Comparison of ENCODE assay signal across 14 mouse cellular contexts in the genomic region with DNA sequence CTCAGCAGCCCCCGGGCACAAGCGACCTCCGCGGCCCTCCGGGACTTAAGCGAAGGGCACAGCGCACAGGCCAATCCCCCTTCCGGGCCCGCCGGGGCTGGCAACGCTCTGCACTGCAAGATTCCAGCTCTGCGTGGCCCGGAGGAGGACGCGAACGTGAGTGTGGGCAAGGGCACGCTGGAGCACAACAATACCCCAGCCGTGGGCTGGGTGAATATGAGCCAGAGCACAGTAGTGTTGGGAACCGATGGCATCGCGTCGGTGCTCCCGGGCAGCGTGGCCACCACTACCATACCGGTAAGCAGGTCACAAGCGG. TPM values are rescaled to one million over a fixed set of nuclear protein-coding genes. Genes with fewer than 3 reads are reported as not detected.
DNase-seq lines count a peak whose midpoint lies in the region; ATAC-seq lines count a peak whose summit lies in the region.
"Had no signal": no experiment of that assay in that cellular context is flagged by ENCODE, and none has a peak within 500 bp of the region (broad histone marks: within the 10 kb centered on the region; RNA-seq: fewer than 3 reads in every experiment).

No protein-coding gene starts in this region.

- DNase-seq in forebrain, embryonic 10.5 days (ENCODE audit: extremely low spot score, low spot score), result peak; percentile 36
- no peak for DNase-seq in forebrain, embryonic 11.5 days (ENCODE audit: low spot score)
- DNase-seq in forebrain, embryonic 14.5 days (ENCODE audit: low spot score), result no peak
- DNase-seq in limb, embryonic 10.5 days (ENCODE audit: low spot score), result peak; percentile 42
- DNase-seq in gastrocnemius, adult 18-20 months (ENCODE audit: low spot score), result no peak
- no peak for DNase-seq in heart, postnatal 14 days
- DNase-seq: adrenal gland, adult 2 months; kidney, adult 18-20 months had no signal

- H3K27me3 ChIP-seq in forebrain, embryonic 10.5 days (ENCODE audit: poor library complexity, severe bottlenecking), result peaks cover 100% of the 10 kb centered on the region
- peaks cover 99% of the 10 kb centered on the region for H3K27me3 ChIP-seq in forebrain, embryonic 11.5 days (ENCODE audit: control insufficient read depth, insufficient read depth, low read length)
- peaks cover 90% of the 10 kb centered on the region for H3K27me3 ChIP-seq in forebrain, embryonic 14.5 days (replicated peaks; ENCODE audit: control insufficient read depth, insufficient read depth, low read length)
- H3K27me3 ChIP-seq in limb, embryonic 10.5 days (ENCODE audit: low read depth, poor library complexity, severe bottlenecking), result peaks cover 100% of the 10 kb centered on the region
- peaks cover 98% of the 10 kb centered on the region for H3K27me3 ChIP-seq in neural tube, embryonic 13.5 days

- no peaks in the 10 kb centered on the region for H3K36me3 ChIP-seq in forebrain, embryonic 10.5 days (replicated peaks)
- no peaks in the 10 kb centered on the region for H3K36me3 ChIP-seq in forebrain, embryonic 11.5 days (ENCODE audit: control insufficient read depth, insufficient read depth, low read length)
- H3K36me3 ChIP-seq in forebrain, embryonic 14.5 days (ENCODE audit: control insufficient read depth, insufficient read depth, low read length), result no peaks in the 10 kb centered on the region
- no peaks in the 10 kb centered on the region for H3K36me3 ChIP-seq in limb, embryonic 10.5 days
- H3K36me3 ChIP-seq in neural tube, embryonic 13.5 days, result no peaks in the 10 kb centered on the region

- no peak for ATAC-seq in forebrain, embryonic 11.5 days (replicated peaks; ENCODE audit: low FRiP score)
- peak; percentile 14; the same call in 1 of the 2 replicates for ATAC-seq in forebrain, embryonic 14.5 days
- ATAC-seq in neural tube, embryonic 13.5 days (ENCODE audit: low read depth), result no peak
- ATAC-seq in megakaryocyte progenitor cell, adult 5-6 weeks (replicated peaks; ENCODE audit: poor library complexity), result no peak

- peaks cover 37% of the 10 kb centered on the region for H3K4me1 ChIP-seq in forebrain, embryonic 10.5 days
- H3K4me1 ChIP-seq in forebrain, embryonic 11.5 days (replicated peaks; ENCODE audit: control insufficient read depth, insufficient read depth, low read length), result 0 out of 2 replicates have a peak, but pooled peaks cover 4% of the 10 kb centered on the region
- 0 out of 2 replicates have a peak, but pooled peaks cover 2% of the 10 kb centered on the region for H3K4me1 ChIP-seq in forebrain, embryonic 14.5 days (ENCODE audit: control insufficient read depth, insufficient read depth, low read length)
- peaks cover 8% of the 10 kb centered on the region; the same call in 1 of the 2 replicates for H3K4me1 ChIP-seq in limb, embryonic 10.5 days
- H3K4me1 ChIP-seq in neural tube, embryonic 13.5 days (replicated peaks), result peaks cover 43% of the 10 kb centered on the region

- H3K9me3 ChIP-seq in forebrain, embryonic 10.5 days, result no peaks in the 10 kb centered on the region
- no peaks in the 10 kb centered on the region for H3K9me3 ChIP-seq in forebrain, embryonic 11.5 days (ENCODE audit: control insufficient read depth, low read length)
- no peaks in the 10 kb centered on the region for H3K9me3 ChIP-seq in forebrain, embryonic 14.5 days (replicated peaks; ENCODE audit: control insufficient read depth, low read length)
- H3K9me3 ChIP-seq in limb, embryonic 10.5 days (replicated peaks), result no peaks in the 10 kb centered on the region
- no peaks in the 10 kb centered on the region for H3K9me3 ChIP-seq in neural tube, embryonic 13.5 days

- no peak overlapping the region for H3K9ac ChIP-seq in forebrain, embryonic 11.5 days (ENCODE audit: low read length)
- H3K9ac ChIP-seq in forebrain, embryonic 14.5 days (ENCODE audit: low read length), result no peak overlapping the region
- peak overlapping the region; percentile 87 for H3K9ac ChIP-seq in neural tube, embryonic 13.5 days

- WGBS in forebrain, embryonic 10.5 days, result under 1% methylated on average over 26 of the region's 26 CpGs
- WGBS in forebrain, embryonic 11.5 days, result under 1% methylated on average over 26 of the region's 26 CpGs
- WGBS in forebrain, embryonic 14.5 days, result 1% methylated on average over 26 of the region's 26 CpGs
- WGBS in limb, embryonic 10.5 days, result 2% methylated on average over 26 of the region's 26 CpGs
- 1% methylated on average over 26 of the region's 26 CpGs for WGBS in neural tube, embryonic 13.5 days

- no peak overlapping the region for H3K27ac ChIP-seq in forebrain, embryonic 10.5 days
- no peak overlapping the region for H3K27ac ChIP-seq in forebrain, embryonic 11.5 days (ENCODE audit: low read depth, low read length)
- no peak overlapping the region for H3K27ac ChIP-seq in forebrain, embryonic 14.5 days (ENCODE audit: low read depth, low read length)
- no peak overlapping the region for H3K27ac ChIP-seq in limb, embryonic 10.5 days
- H3K27ac ChIP-seq in neural tube, embryonic 13.5 days (replicated peaks), result peak overlapping the region; percentile 94

- intact Hi-C loops in heart, postnatal 14 days (cut with DNase I), result no loop called here

- H3K4me3 ChIP-seq in forebrain, embryonic 10.5 days, result peak overlapping the region; percentile 0; the same call in 1 of the 2 replicates
- no peak overlapping the region for H3K4me3 ChIP-seq in forebrain, embryonic 11.5 days (ENCODE audit: low read depth, low read length)
- H3K4me3 ChIP-seq in forebrain, embryonic 14.5 days (ENCODE audit: low read depth, low read length), result no peak overlapping the region
- H3K4me3 ChIP-seq in limb, embryonic 10.5 days, result no peak overlapping the region
- peak overlapping the region; percentile 52 for H3K4me3 ChIP-seq in neural tube, embryonic 13.5 days
- H3K4me3 ChIP-seq: myocyte had no signal

- H3K4me2 ChIP-seq in forebrain, embryonic 11.5 days (ENCODE audit: low read depth, low read length, severe bottlenecking), result no peak overlapping the region
- no peak overlapping the region for H3K4me2 ChIP-seq in forebrain, embryonic 14.5 days (ENCODE audit: low read length)
- peak overlapping the region; percentile 61 for H3K4me2 ChIP-seq in neural tube, embryonic 13.5 days

RNA-seq across cellular contexts. Expression of a gene that starts 2.0 kb away (rescaled TPM):
- not detected in 2 replicates for polyA plus RNA-seq in forebrain, embryonic 10.5 days (2016; fragmentation: Nextera tagmentation; extraction: Ambion mirVana)
- not detected in 2 replicates for polyA plus RNA-seq in forebrain, embryonic 11.5 days (2014; fragmentation: Nextera tagmentation; extraction: Ambion mirVana)
- polyA plus RNA-seq in forebrain, embryonic 14.5 days (2014; fragmentation: Nextera tagmentation; extraction: Ambion mirVana), result not detected in 2 replicates
- 0.03 TPM in 1 of 2 replicates, not detected in the other for polyA plus RNA-seq in limb, embryonic 10.5 days (2016; fragmentation: Nextera tagmentation; extraction: Ambion mirVana)
- polyA plus RNA-seq in neural tube, embryonic 13.5 days (2015; fragmentation: Nextera tagmentation; extraction: Ambion mirVana), result 14.3 and 14.4 TPM in 2 replicates
- total RNA-seq in megakaryocyte progenitor cell, adult 5-6 weeks (2015), result not detected in 2 replicates
- not detected in 2 replicates for total RNA-seq in megakaryocyte progenitor cell, adult 5-6 weeks (2017)
- not detected for total RNA-seq in gastrocnemius, adult 18-20 months (2021)
- not detected for total RNA-seq in heart, postnatal 14 days (2021)
- polyA plus RNA-seq: heart, postnatal 0 days; lung, embryonic 16.5 days; myocyte; stomach, embryonic 14.5 days had no signal

Comparison
In these comparisons a context has a peak if more than half of its experiments do, and no peak if none do; other contexts are left out.
1. DNase-seq: peak in forebrain, embryonic 10.5 days (single experiment) and limb, embryonic 10.5 days (single experiment); none in forebrain, embryonic 11.5 days (single experiment), forebrain, embryonic 14.5 days (single experiment), gastrocnemius, adult 18-20 months (single experiment) and heart, postnatal 14 days (0 of 2).
2. H3K4me3 ChIP-seq: peak in forebrain, embryonic 10.5 days (single experiment) and neural tube, embryonic 13.5 days (single experiment); none in forebrain, embryonic 11.5 days (single experiment), forebrain, embryonic 14.5 days (single experiment) and limb, embryonic 10.5 days (single experiment).
3. RNA of a gene that starts 2.0 kb away (polyA plus RNA-seq): 14.3 to 14.4 TPM in neural tube, embryonic 13.5 days; not detected in forebrain, embryonic 11.5 days, not detected in forebrain, embryonic 14.5 days, not detected in forebrain, embryonic 10.5 days and 0.03 TPM in limb, embryonic 10.5 days; every median in the first group is over 10 times any median in the second.